Mouse (Mus musculus) MEL (cell line): ENCODE measurements around the gene Kat6b. TPM values are rescaled to one million over a fixed set of nuclear protein-coding genes. Genes with fewer than 3 reads are reported as not detected.
A peak's percentile ranks its signal among the peaks of the same experiment; 100 is the strongest.

Experiments used
- DNase-seq: peaks from one replicate; pipeline ENCODE4 v3.0.0; 2011; ENCODE audit warnings: low read depth, low spot score
- H3K27ac ChIP-seq: 2 replicates; pipeline ENCODE4 v1.5.1; 2012; ENCODE audit warnings: low read depth, mild to moderate bottlenecking, control low read depth, low read length, moderate library complexity; ENCODE audit not compliant: control insufficient read depth
- H3K27me3 ChIP-seq, 2 experiments: fragments of 150-350 bp in 1 of 2; sonication (generic) in 1 of 2; 2 replicates each; pipeline ENCODE4 v1.6.1; 2012; ENCODE audit warnings: low read length in 2 of 2, mild to moderate bottlenecking in 2 of 2, improper control_type of control experiment in 1 of 2, moderate library complexity in 1 of 2; ENCODE audit not compliant: insufficient read depth in 2 of 2, control insufficient read depth in 1 of 2
- H3K36me3 ChIP-seq, 2 experiments: 2 replicates each; pipeline ENCODE4 v1.6.1; 2012 to 2014; ENCODE audit warnings: low read length in 2 of 2, improper control_type of control experiment in 1 of 2, inconsistent platforms in 1 of 2, mild to moderate bottlenecking in 1 of 2; ENCODE audit not compliant: insufficient read depth in 2 of 2, control insufficient read depth in 1 of 2
- H3K4me1 ChIP-seq, 2 experiments: fragments of 150-350 bp in 1 of 2; sonication (generic) in 1 of 2; 2 replicates each; pipeline ENCODE4 v1.6.1; 2012; ENCODE audit warnings: low read length in 2 of 2, improper control_type of control experiment in 1 of 2, mild to moderate bottlenecking in 1 of 2; ENCODE audit not compliant: insufficient read depth in 2 of 2, control insufficient read depth in 1 of 2
- H3K4me3 ChIP-seq, 2 experiments: fragments of 150-350 bp in 1 of 2; sonication (generic) in 1 of 2; 2 replicates each; pipeline ENCODE4 v1.5.1; 2012; ENCODE audit warnings: low read depth in 2 of 2, low read length in 2 of 2, mild to moderate bottlenecking in 2 of 2, moderate library complexity in 2 of 2, control low read depth in 1 of 2, improper control_type of control experiment in 1 of 2; ENCODE audit not compliant: control insufficient read depth in 1 of 2, insufficient read depth in 1 of 2
- H3K79me2 ChIP-seq: 2 replicates; pipeline ENCODE4 v1.6.1; 2012; ENCODE audit warnings: mild to moderate bottlenecking, low read length, moderate library complexity; ENCODE audit not compliant: control insufficient read depth, poor library complexity, insufficient read depth
- H3K9ac ChIP-seq: 2 replicates; pipeline ENCODE4 v1.6.1; 2012; ENCODE audit warnings: low read depth, mild to moderate bottlenecking, control low read depth, low read length, moderate library complexity; ENCODE audit not compliant: control insufficient read depth, poor library complexity, severe bottlenecking
- H3K9me3 ChIP-seq: fragments of 150-350 bp; sonication (generic); replicated peaks from 2 replicates; pipeline ENCODE4 v1.6.1; 2012; ENCODE audit warnings: mild to moderate bottlenecking, low read length, improper control_type of control experiment, moderate library complexity; ENCODE audit not compliant: insufficient read depth
- CHD2 ChIP-seq: IDR thresholded peaks from 2 replicates; pipeline ENCODE4 v1.6.1; 2011; ENCODE audit warnings: low read length, improper control_type of control experiment
- CTCF ChIP-seq, 3 experiments: IDR thresholded peaks in 2 of 3; conservative IDR thresholded peaks in 1 of 3; 2 replicates each; pipeline ENCODE4 v1.5.1; 2011 to 2012; ENCODE audit warnings: low read length in 3 of 3, low read depth in 2 of 3, mild to moderate bottlenecking in 2 of 3, improper control_type of control experiment in 1 of 3, inconsistent platforms in 1 of 3, mixed read lengths in 1 of 3, moderate library complexity in 1 of 3; ENCODE audit not compliant: control insufficient read depth in 1 of 3, insufficient read depth in 1 of 3, poor library complexity in 1 of 3, severe bottlenecking in 1 of 3
- ELF1 ChIP-seq: IDR thresholded peaks from 2 replicates; pipeline ENCODE4 v1.6.1; 2014; ENCODE audit warnings: low read depth, mild to moderate bottlenecking, inconsistent platforms, low read length, improper control_type of control experiment, moderate library complexity
- EP300 ChIP-seq, 2 experiments: IDR thresholded peaks; 2 replicates each; pipeline ENCODE4 v1.6.1; 2011; ENCODE audit warnings: improper control_type of control experiment in 2 of 2, low read length in 2 of 2, low read depth in 1 of 2, mild to moderate bottlenecking in 1 of 2
- ETS1 ChIP-seq: IDR thresholded peaks from 2 replicates; pipeline ENCODE4 v1.6.1; 2012; ENCODE audit warnings: low read depth, mild to moderate bottlenecking, inconsistent platforms, low read length, improper control_type of control experiment, moderate library complexity
- GABPA ChIP-seq: IDR thresholded peaks from 2 replicates; pipeline ENCODE4 v1.6.1; 2012; ENCODE audit warnings: low read depth, mild to moderate bottlenecking, inconsistent platforms, low read length, improper control_type of control experiment, moderate library complexity
- GATA1 ChIP-seq: IDR thresholded peaks from 2 replicates; pipeline ENCODE4 v1.6.1; 2011; ENCODE audit warnings: low read depth, low read length, improper control_type of control experiment
- KAT2A ChIP-seq: conservative IDR thresholded peaks from 2 replicates; pipeline ENCODE4 v1.6.1; 2012; ENCODE audit warnings: low read depth, low read length, improper control_type of control experiment, inconsistent platforms
- MAFK ChIP-seq: IDR thresholded peaks from 2 replicates; pipeline ENCODE4 v1.6.1; 2011; ENCODE audit warnings: low read depth, mild to moderate bottlenecking, low read length, improper control_type of control experiment, borderline replicate concordance
- MAX ChIP-seq: IDR thresholded peaks from 2 replicates; pipeline ENCODE4 v1.6.1; 2011; ENCODE audit warnings: low read length, improper control_type of control experiment
- MAZ ChIP-seq: IDR thresholded peaks from 2 replicates; pipeline ENCODE4 v1.6.1; 2012; ENCODE audit warnings: low read depth, mild to moderate bottlenecking, inconsistent platforms, low read length, improper control_type of control experiment
- MYB ChIP-seq: IDR thresholded peaks from 2 replicates; pipeline ENCODE4 v1.6.1; 2011; ENCODE audit warnings: mild to moderate bottlenecking, low read depth, low read length, improper control_type of control experiment
- NRF1 ChIP-seq: IDR thresholded peaks from 2 replicates; pipeline ENCODE4 v1.6.1; 2014; ENCODE audit warnings: low read depth, mild to moderate bottlenecking, inconsistent platforms, low read length, improper control_type of control experiment, moderate library complexity; ENCODE audit not compliant: poor library complexity, insufficient read depth, severe bottlenecking
- POLR2AphosphoS5 ChIP-seq: IDR thresholded peaks from 2 replicates; pipeline ENCODE4 v1.6.1; 2012; ENCODE audit warnings: low read depth, borderline replicate concordance, mild to moderate bottlenecking, inconsistent platforms, low read length, moderate library complexity, mixed read lengths
- RAD21 ChIP-seq: IDR thresholded peaks from 2 replicates; pipeline ENCODE4 v1.6.1; 2011; ENCODE audit warnings: mild to moderate bottlenecking, low read depth, low read length, improper control_type of control experiment
- RCOR1 ChIP-seq: IDR thresholded peaks from 2 replicates; pipeline ENCODE4 v1.6.1; 2012; ENCODE audit warnings: low read depth, mild to moderate bottlenecking, inconsistent platforms, low read length, improper control_type of control experiment
- SMC3 ChIP-seq: IDR thresholded peaks from 2 replicates; pipeline ENCODE4 v1.6.1; 2011; ENCODE audit warnings: low read depth, low read length, improper control_type of control experiment
- TBP ChIP-seq: IDR thresholded peaks from 2 replicates; pipeline ENCODE4 v1.8.0; 2011; ENCODE audit warnings: low read depth, low read length, improper control_type of control experiment
- TCF12 ChIP-seq: IDR thresholded peaks from 2 replicates; pipeline ENCODE4 v1.6.1; 2014; ENCODE audit warnings: low read depth, mild to moderate bottlenecking, inconsistent platforms, low read length, improper control_type of control experiment, moderate library complexity
- UBTF ChIP-seq: IDR thresholded peaks from 2 replicates; pipeline ENCODE4 v1.6.1; 2012; ENCODE audit warnings: low read depth, mild to moderate bottlenecking, inconsistent platforms, low read length, improper control_type of control experiment, moderate library complexity, borderline replicate concordance; ENCODE audit not compliant: insufficient read depth
- USF2 ChIP-seq, 2 experiments: IDR thresholded peaks; 2 replicates each; pipeline ENCODE4 v1.6.1; 2011 to 2012; ENCODE audit warnings: improper control_type of control experiment in 2 of 2, low read length in 2 of 2, borderline replicate concordance in 1 of 2, inconsistent platforms in 1 of 2, low read depth in 1 of 2, mild to moderate bottlenecking in 1 of 2; ENCODE audit not compliant: insufficient read depth in 1 of 2
- ZC3H11A ChIP-seq: IDR thresholded peaks from 2 replicates; pipeline ENCODE4 v1.6.1; 2012; ENCODE audit warnings: low read depth, mild to moderate bottlenecking, inconsistent platforms, low read length, improper control_type of control experiment
- ZKSCAN1 ChIP-seq: IDR thresholded peaks from 2 replicates; pipeline ENCODE4 v1.6.1; 2012; ENCODE audit warnings: low read depth, mild to moderate bottlenecking, inconsistent platforms, low read length, improper control_type of control experiment, moderate library complexity
- ZMIZ1 ChIP-seq: IDR thresholded peaks from 2 replicates; pipeline ENCODE4 v1.6.1; 2012; ENCODE audit warnings: low read depth, mild to moderate bottlenecking, inconsistent platforms, low read length, improper control_type of control experiment, moderate library complexity
- ZNF384 ChIP-seq: IDR thresholded peaks from 2 replicates; pipeline ENCODE4 v1.6.1; 2012; ENCODE audit warnings: low read depth, mild to moderate bottlenecking, inconsistent platforms, low read length, improper control_type of control experiment
- polyA plus RNA-seq, 2 experiments: library from polyadenylated mRNA; stranded (reverse) in 1 of 2; unstranded in 1 of 2; fragments of >175 nt in 1 of 2; fragments of >200 nt in 1 of 2; gene quantifications; 2 replicates each; pipeline versions ENCODE4 v1.2.1 to v1.2.4; 2012; ENCODE audit warnings: low replicate concordance in 2 of 2, low read depth in 1 of 2; ENCODE audit not compliant: insufficient read length in 2 of 2, insufficient read depth in 1 of 2, missing spikeins in 1 of 2
- total RNA-seq: library from RNA; depleted of rRNA; stranded (reverse); fragments of 300-350 nt; gene quantifications from 2 replicates; pipeline ENCODE4 v1.2.3, GENCODE M21; 2012

Gene Kat6b
- total and polyA plus RNA-seq, 3 experiments: 1.8 to 5.4 TPM; not detected in 1

- no peak for TF ChIP-seq MYB
- no peak for TF ChIP-seq RAD21
- TF ChIP-seq ZKSCAN1: no peak
- no peak for TF ChIP-seq KAT2A
- no peak for TF ChIP-seq EP300 (IDR thresholded peaks at IDR 0.05; ENCODE audit: low read depth in 1 of 2, low read length in 2 of 2)
- TF ChIP-seq RCOR1: no peak
- TF ChIP-seq POLR2AphosphoS5: no peak
- no peak for TF ChIP-seq GATA1
- TF ChIP-seq, all 39 proteins: peak for 0
- no peaks in the 10 kb centered on the region for H3K79me2 ChIP-seq
- H3K36me3 ChIP-seq: no peaks in the 10 kb centered on the region
- H3K9ac ChIP-seq: no peak overlapping the region
- no peak for DNase-seq
- H3K27ac ChIP-seq: no peak overlapping the region
- H3K27me3 ChIP-seq: no peaks in the 10 kb centered on the region
- no peaks in the 10 kb centered on the region for H3K4me1 ChIP-seq
- no peaks in the 10 kb centered on the region for H3K9me3 ChIP-seq
- H3K4me3 ChIP-seq: no peak overlapping the region
Measured at GRCm38 (mm10) chr14:21608886-21609285, 127.7 kb downstream of the Kat6b start.

DNA sequence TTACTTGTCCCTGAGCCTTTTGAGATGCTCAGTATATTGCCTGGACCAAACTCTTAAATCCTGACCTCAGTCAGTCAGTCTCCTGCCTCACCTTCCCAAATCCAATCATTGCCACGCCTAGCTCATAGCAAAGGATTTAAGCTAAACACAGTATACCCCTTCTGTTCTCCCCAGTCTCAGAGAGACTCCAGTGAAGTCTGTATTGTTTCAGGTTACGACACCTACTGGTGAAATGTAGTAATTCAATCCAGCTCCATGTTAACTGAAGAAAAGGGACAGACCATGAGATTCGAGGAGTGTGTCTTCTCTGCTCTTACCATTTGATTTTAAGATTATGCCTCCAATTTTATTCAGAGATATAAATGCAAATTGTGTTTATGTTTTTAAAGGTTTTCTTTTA lies 129.0 kb downstream of the Kat6b start:
- H3K9ac ChIP-seq: no peak overlapping the region
- no peaks in the 10 kb centered on the region for H3K27me3 ChIP-seq
- no peaks in the 10 kb centered on the region for H3K4me1 ChIP-seq
- H3K27ac ChIP-seq: no peak overlapping the region
- no peaks in the 10 kb centered on the region for H3K36me3 ChIP-seq
- no peak overlapping the region for H3K4me3 ChIP-seq
- peak; percentile 75 for DNase-seq
- no peak for TF ChIP-seq RCOR1
- no peak for TF ChIP-seq TCF12
- TF ChIP-seq TBP: no peak
- no peak for TF ChIP-seq ZMIZ1
- peak; percentile 73 for TF ChIP-seq RAD21
- TF ChIP-seq MAFK: no peak
- TF ChIP-seq ZC3H11A: peak; percentile 83
- no peak for TF ChIP-seq NRF1
- no peak for TF ChIP-seq POLR2AphosphoS5
- no peak for TF ChIP-seq KAT2A
- no peak for TF ChIP-seq CHD2
- no peak for TF ChIP-seq GABPA
- no peak for TF ChIP-seq USF2 (IDR thresholded peaks at IDR 0.05; ENCODE audit: borderline replicate concordance in 1 of 2, insufficient read depth in 1 of 2, low read depth in 1 of 2, low read length in 2 of 2)
- peak; percentile 92 for TF ChIP-seq SMC3
- no peak for TF ChIP-seq ZNF384
- no peak for TF ChIP-seq ETS1
- peak; percentile 10 to 84 (median 71); a peak in 4 of 6 replicates for TF ChIP-seq CTCF (IDR thresholded peaks at IDR 0.05 in 2 of 3, conservative IDR thresholded peaks at IDR 0.05 in 1 of 3; ENCODE audit: control insufficient read depth in 1 of 3, insufficient read depth in 1 of 3, low read depth in 2 of 3, low read length in 3 of 3, poor library complexity in 1 of 3, severe bottlenecking in 1 of 3)
- TF ChIP-seq MAX: no peak
- no peak for TF ChIP-seq UBTF
- TF ChIP-seq MAZ: no peak
- TF ChIP-seq ELF1: 0 out of 2 replicates have a peak, but pooled peaks have one; percentile 19
- H3K9me3 ChIP-seq: no peaks in the 10 kb centered on the region
- no peaks in the 10 kb centered on the region for H3K79me2 ChIP-seq
